Mouse (Mus musculus): ENCODE data around the gene Csrnp1. TPM values are rescaled to one million over a fixed set of nuclear protein-coding genes. Genes with fewer than 3 reads are reported as not detected.

The Csrnp1 gene
- polyA plus RNA-seq, 2 experiments = 0.38 to 2.2 TPM

DNA sequence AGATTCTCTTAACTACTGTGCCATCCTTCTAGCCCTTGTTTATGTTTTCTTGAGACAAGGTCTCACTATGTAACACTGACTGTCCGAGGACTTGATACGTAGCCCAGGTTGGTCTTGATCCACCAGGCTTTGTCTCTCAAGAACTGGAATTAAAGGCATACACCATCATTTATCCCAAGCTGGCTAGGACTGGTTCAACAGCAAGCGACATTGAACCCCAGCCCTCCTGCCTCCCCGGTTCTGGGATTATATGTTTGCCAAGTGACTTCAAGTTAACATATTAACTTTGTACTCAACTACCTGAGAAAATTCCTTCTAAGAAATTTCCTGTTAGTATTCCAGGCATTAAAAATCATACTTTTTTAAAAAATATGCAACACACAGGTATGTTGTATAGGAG, 9.2 kb downstream of the Csrnp1 start:
- 76% methylated on average over 4 of the region's 4 CpGs for WGBS (ENCODE audit: insufficient replicate concordance)
- no peak for ATAC-seq (ENCODE audit: insufficient read depth)
- no peak overlapping the region for H3K4me3 ChIP-seq (ENCODE audit: insufficient read depth in 1 of 2, low read depth in 2 of 2, low read length in 2 of 2)

DNA sequence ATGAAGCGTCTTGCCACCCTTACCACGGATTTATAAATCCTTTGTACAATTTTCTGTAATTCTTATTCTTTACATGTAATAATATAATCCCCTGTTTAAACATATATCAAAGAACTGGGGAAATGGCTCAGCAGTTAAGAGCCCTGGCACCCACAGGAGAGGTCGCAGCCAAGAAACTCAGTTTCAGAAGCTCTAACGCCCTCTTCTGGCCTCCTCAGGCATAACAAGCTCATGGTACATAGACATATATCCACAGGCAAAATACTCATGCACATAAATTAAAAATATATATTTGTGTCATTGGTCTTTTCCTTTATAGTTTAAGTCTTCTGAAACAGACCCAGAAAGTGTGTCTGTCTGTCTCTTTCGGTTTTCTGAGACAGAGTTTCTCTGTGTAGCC, 9.8 kb downstream of the Csrnp1 start:
- Histone ChIP-seq H3K4me3 (ENCODE audit: insufficient read depth in 1 of 2, low read depth in 2 of 2, low read length in 2 of 2) (no peak overlapping the region), H3K4me1 (replicated peaks; ENCODE audit: control insufficient read depth in 2 of 2, insufficient read depth in 2 of 2, low read length in 1 of 2) (peaks cover 0 to 14% of the 10 kb centered on the region in 2 experiments; a peak in 3 of 4 replicates), H3K36me3 (replicated peaks; ENCODE audit: control insufficient read depth, insufficient read depth, low read depth) (no peaks in the 10 kb centered on the region), H3K27ac (no peak overlapping the region), H3K27me3 (ENCODE audit: control insufficient read depth, insufficient read depth, low read length) (no peaks in the 10 kb centered on the region), H3K4me2 (ENCODE audit: low read depth) (no peak overlapping the region), H3K9me3 (ENCODE audit: control insufficient read depth, low read length) (no peaks in the 10 kb centered on the region), H3K9ac (replicated peaks) (no peak overlapping the region)
- TF ChIP-seq EP300 (IDR thresholded peaks at IDR 0.05; ENCODE audit: low read depth) (no peak), CTCF (IDR thresholded peaks at IDR 0.05; ENCODE audit: low read depth) (0 out of 2 replicates have a peak, but pooled peaks have one; percentile 18)
- no peak for DNase-seq (ENCODE audit: low read depth in 3 of 3, low spot score in 3 of 3)
- ATAC-seq (ENCODE audit: insufficient read depth) = no peak
- 70% methylated on average over 5 of the region's 5 CpGs for WGBS (ENCODE audit: insufficient replicate concordance)

More for the DNA sequence above, 9.2 kb downstream of the Csrnp1 start:
- H3K4me1 ChIP-seq (replicated peaks; ENCODE audit: control insufficient read depth in 2 of 2, insufficient read depth in 2 of 2, low read length in 1 of 2) = peaks cover 0 to 18% of the 10 kb centered on the region in 2 experiments; a peak in 3 of 4 replicates
- no peaks in the 10 kb centered on the region for H3K36me3 ChIP-seq (replicated peaks; ENCODE audit: control insufficient read depth, insufficient read depth, low read depth)
- H3K9ac ChIP-seq (replicated peaks) = no peak overlapping the region
- no peaks in the 10 kb centered on the region for H3K9me3 ChIP-seq (ENCODE audit: control insufficient read depth, low read length)
- H3K27ac ChIP-seq = no peak overlapping the region
- H3K4me2 ChIP-seq (ENCODE audit: low read depth) = no peak overlapping the region
- no peaks in the 10 kb centered on the region for H3K27me3 ChIP-seq (ENCODE audit: control insufficient read depth, insufficient read depth, low read length)
- no peak for DNase-seq (ENCODE audit: low read depth in 3 of 3, low spot score in 3 of 3)
- no peak for TF ChIP-seq CTCF (IDR thresholded peaks at IDR 0.05; ENCODE audit: low read depth)
- no peak for TF ChIP-seq EP300 (IDR thresholded peaks at IDR 0.05; ENCODE audit: low read depth)

DNA sequence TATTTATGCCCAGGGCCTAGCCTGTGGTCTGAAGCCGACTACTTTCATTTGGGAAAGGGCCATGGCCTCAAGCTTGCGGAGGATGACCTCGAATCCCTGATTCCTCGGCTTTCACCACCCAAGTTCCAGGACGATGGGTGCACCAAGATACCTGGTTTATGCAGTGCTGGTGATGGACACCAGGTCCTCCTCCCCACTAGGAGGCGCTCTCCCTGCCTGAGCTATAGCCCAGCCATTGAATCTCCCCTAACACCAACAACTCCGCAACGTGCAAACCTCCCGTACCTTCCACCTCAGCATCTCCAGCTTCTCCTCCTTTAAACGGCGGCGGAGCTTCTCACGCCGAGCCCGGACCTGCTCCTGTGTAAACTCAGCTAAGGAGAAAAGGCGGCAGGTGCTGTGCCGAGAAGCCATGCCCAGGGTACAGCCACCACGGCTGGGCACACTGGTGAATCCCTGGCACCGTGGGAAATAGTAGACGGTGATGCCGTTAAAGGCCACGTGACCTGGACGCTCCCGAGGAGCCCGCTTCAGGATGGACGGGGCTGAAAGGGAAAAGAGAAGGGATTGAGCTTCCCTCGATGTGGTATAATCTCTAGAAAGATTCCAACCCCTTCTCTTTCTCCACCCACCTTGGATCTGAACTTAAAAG, 10.5 kb downstream of the Csrnp1 start:
- TF ChIP-seq CTCF (IDR thresholded peaks at IDR 0.05; ENCODE audit: low read depth) (peak; percentile 75), EP300 (IDR thresholded peaks at IDR 0.05; ENCODE audit: low read depth) (no peak)
- DNase-seq (ENCODE audit: low read depth in 3 of 3, low spot score in 3 of 3) (no peak), ATAC-seq (ENCODE audit: insufficient read depth) (no peak)
- Histone ChIP-seq H3K4me3 (ENCODE audit: insufficient read depth in 1 of 2, low read depth in 2 of 2, low read length in 2 of 2) (no peak overlapping the region), H3K27ac (no peak overlapping the region), H3K9me3 (ENCODE audit: control insufficient read depth, low read length) (no peaks in the 10 kb centered on the region), H3K9ac (replicated peaks) (no peak overlapping the region), H3K4me1 (replicated peaks; ENCODE audit: control insufficient read depth in 2 of 2, insufficient read depth in 2 of 2, low read length in 1 of 2) (peaks cover 0 to 13% of the 10 kb centered on the region in 2 experiments; a peak in 3 of 4 replicates), H3K36me3 (replicated peaks; ENCODE audit: control insufficient read depth, insufficient read depth, low read depth) (no peaks in the 10 kb centered on the region), H3K4me2 (ENCODE audit: low read depth) (no peak overlapping the region), H3K27me3 (ENCODE audit: control insufficient read depth, insufficient read depth, low read length) (no peaks in the 10 kb centered on the region)
- 84% methylated on average over 27 of the region's 27 CpGs for WGBS (ENCODE audit: insufficient replicate concordance)

DNA sequence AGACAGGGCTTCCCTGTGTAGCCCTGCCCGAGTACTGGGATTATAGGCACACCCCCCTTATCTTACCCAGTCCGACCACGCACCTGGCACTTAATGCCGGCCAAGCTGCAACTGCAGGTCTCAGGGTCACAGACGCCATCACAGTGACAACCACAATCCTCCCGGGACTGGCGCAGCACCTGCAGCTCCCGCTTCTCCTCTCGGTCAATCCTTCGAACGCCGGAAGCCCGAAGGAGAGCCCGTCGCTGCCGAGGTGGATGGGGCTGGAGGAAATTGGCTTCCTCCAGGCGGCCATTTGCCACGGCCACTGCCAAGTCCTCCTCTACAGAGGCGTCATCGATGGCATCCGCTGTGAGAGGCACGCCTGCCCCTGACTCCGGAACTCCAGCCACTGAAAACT, 11.2 kb downstream of the Csrnp1 start:
- H3K9me3 ChIP-seq (ENCODE audit: control insufficient read depth, low read length) = no peaks in the 10 kb centered on the region
- H3K4me3 ChIP-seq (ENCODE audit: insufficient read depth in 1 of 2, low read depth in 2 of 2, low read length in 2 of 2) = no peak overlapping the region
- no peaks in the 10 kb centered on the region for H3K27me3 ChIP-seq (ENCODE audit: control insufficient read depth, insufficient read depth, low read length)
- peaks cover 0 to 12% of the 10 kb centered on the region in 2 experiments; a peak in 3 of 4 replicates for H3K4me1 ChIP-seq (replicated peaks; ENCODE audit: control insufficient read depth in 2 of 2, insufficient read depth in 2 of 2, low read length in 1 of 2)
- no peak overlapping the region for H3K9ac ChIP-seq (replicated peaks)
- H3K36me3 ChIP-seq (replicated peaks; ENCODE audit: control insufficient read depth, insufficient read depth, low read depth) = no peaks in the 10 kb centered on the region
- 78% methylated on average over 23 of the region's 23 CpGs for WGBS (ENCODE audit: insufficient replicate concordance)
- H3K27ac ChIP-seq = no peak overlapping the region
- no peak overlapping the region for H3K4me2 ChIP-seq (ENCODE audit: low read depth)
- TF ChIP-seq CTCF (IDR thresholded peaks at IDR 0.05; ENCODE audit: low read depth) (no peak), EP300 (IDR thresholded peaks at IDR 0.05; ENCODE audit: low read depth) (no peak)
- DNase-seq (ENCODE audit: low read depth in 3 of 3, low spot score in 3 of 3) (no peak), ATAC-seq (ENCODE audit: insufficient read depth) (no peak)

DNA sequence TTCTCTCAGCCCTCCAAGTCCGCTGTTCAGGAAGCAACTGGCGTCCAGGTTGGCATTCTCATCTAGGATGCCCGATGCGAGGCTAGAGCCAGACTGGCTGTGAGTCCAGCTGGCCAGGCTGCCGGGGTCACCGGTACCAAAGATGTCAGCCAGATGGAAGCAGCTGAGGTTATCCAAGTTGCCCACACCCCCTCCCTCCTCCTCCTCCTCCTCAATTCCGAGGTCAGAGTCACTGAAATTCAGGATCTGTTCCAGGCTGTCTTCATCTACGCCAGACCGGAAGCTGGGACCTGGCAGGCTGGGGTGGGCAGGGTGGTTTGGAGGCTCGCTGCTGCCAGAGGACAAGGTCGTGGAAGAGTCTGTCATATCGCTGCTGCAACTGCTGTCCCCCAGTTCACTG, 11.9 kb downstream of the Csrnp1 start:
- peaks cover 0 to 8% of the 10 kb centered on the region in 2 experiments; a peak in 3 of 4 replicates for H3K4me1 ChIP-seq (replicated peaks; ENCODE audit: control insufficient read depth in 2 of 2, insufficient read depth in 2 of 2, low read length in 1 of 2)
- DNase-seq (ENCODE audit: low read depth in 3 of 3, low spot score in 3 of 3) (no peak), ATAC-seq (ENCODE audit: insufficient read depth) (no peak)
- 79% methylated on average over 12 of the region's 12 CpGs for WGBS (ENCODE audit: insufficient replicate concordance)
- no peak overlapping the region for H3K9ac ChIP-seq (replicated peaks)
- H3K4me2 ChIP-seq (ENCODE audit: low read depth) = no peak overlapping the region
- no peaks in the 10 kb centered on the region for H3K9me3 ChIP-seq (ENCODE audit: control insufficient read depth, low read length)
- H3K4me3 ChIP-seq (ENCODE audit: insufficient read depth in 1 of 2, low read depth in 2 of 2, low read length in 2 of 2) = no peak overlapping the region
- no peaks in the 10 kb centered on the region for H3K36me3 ChIP-seq (replicated peaks; ENCODE audit: control insufficient read depth, insufficient read depth, low read depth)
- TF ChIP-seq CTCF (IDR thresholded peaks at IDR 0.05; ENCODE audit: low read depth) (no peak), EP300 (IDR thresholded peaks at IDR 0.05; ENCODE audit: low read depth) (no peak)
- no peaks in the 10 kb centered on the region for H3K27me3 ChIP-seq (ENCODE audit: control insufficient read depth, insufficient read depth, low read length)
- no peak overlapping the region for H3K27ac ChIP-seq

All from liver, embryonic 14.5 days (tissue).